Mouse (Mus musculus): ENCODE measurements at regions not wholly inside any gene's neighbourhood (a gene's known extent, or its start where the extent isn't known, plus 50 kb on each side); places are given as distances from the start of the nearest gene placed in this dataset.
A peak's percentile ranks its signal among the peaks of the same experiment; 100 is the strongest.

DNA sequence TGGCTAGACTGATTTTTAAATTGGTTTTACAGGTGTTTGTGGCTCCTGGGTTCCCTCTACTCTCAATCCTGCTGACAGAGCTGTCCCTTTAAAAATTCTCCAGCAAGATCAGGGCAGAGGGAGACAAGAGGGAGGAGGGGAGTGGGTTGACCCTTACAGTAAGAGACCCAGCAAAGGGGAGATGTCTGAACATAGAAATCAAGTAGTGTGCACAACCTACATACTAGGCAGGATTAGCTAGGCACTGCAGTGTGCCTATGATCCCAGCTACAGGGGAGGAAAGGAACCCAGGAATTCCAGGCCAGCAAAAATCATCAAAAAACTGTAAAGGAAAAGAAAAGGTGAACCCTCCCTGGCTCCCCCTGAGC lies 113.2 kb upstream of the Thy1 start:
- no peak for DNase-seq (ENCODE audit: low spot score)

DNA sequence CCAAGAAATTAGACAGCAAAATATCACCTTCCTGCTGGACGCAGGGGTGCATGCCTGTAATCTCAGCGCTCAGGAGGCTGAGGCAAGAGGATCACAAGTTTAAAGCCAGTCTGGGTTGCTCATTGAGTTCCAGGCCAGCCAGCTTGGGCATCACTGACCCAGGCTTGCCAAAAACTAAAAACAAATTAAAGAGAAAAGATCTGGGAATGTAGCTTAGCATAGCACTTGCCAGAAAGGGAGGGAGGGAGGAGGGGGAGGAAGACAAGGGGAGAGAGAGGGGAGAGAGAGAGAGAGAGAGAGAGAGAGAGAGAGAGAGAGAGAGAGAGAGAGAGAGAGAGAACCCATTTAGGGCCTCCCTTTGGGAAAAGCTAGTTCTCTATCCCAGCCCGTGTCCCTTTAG lies 112.7 kb upstream of the Thy1 start:
- no peak for DNase-seq (ENCODE audit: low spot score)

DNA sequence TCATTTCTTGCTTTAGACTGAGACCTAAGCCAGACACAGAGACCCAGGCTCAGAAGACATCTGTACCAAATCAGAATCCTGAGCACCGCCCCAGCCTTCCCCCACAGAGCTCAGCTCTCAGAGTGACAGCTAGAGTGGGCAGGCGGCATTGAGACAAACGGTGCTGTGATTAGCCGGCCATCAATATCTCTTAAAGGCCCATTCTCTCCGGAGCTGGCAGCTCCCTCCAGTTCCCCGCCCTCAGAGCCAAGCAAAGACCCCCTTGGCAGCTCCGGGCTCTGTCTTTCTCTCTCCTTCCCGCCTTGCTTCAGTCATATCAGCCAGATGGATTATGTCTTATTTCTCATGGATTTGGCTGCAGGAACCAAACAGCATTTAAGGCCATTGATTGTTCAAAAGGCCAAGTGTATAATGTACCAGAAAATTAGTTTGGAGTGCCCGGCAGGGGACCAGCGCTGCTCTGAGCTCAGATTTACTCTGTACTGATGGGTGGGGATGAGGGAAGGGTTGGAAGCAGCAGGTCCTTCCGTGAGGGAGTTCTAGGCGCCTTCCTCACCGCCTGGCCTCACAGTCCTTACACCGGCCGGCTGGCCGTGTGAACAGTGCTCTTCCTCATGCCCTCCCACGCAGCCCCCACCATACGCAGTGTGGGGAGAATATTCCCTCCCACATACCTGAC lies 109.0 kb upstream of the Thy1 start:
- DNase-seq (ENCODE audit: low spot score), result no peak

DNA sequence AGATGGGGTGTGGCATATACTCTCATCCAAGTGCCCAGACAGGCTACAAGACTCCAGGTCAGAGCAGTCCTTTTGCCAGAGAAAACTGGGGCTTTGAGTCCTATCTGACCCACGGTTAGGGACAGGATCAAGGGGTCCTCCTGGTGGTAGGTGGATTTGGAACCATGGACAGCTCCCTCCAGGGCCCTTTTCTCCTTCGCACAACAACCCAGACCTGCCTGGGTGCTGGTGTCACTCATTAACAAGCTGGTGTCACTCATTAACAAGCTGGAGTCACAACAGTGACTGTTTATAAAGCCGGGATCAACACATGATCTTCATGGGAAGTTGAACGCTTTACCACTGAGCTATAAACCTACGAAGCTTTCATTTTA lies 108.5 kb upstream of the Thy1 start:
- DNase-seq (ENCODE audit: low spot score), result no peak

GRCm38 (mm10) chr9:43939336-43939735 lies 103.8 kb upstream of the Thy1 start:
- DNase-seq (ENCODE audit: low spot score), result no peak

- DNase-seq (ENCODE audit: low spot score), result no peak
These were observed 101.0 kb upstream of the Thy1 start for GRCm38 (mm10) chr9:43942147-43942546.

DNA sequence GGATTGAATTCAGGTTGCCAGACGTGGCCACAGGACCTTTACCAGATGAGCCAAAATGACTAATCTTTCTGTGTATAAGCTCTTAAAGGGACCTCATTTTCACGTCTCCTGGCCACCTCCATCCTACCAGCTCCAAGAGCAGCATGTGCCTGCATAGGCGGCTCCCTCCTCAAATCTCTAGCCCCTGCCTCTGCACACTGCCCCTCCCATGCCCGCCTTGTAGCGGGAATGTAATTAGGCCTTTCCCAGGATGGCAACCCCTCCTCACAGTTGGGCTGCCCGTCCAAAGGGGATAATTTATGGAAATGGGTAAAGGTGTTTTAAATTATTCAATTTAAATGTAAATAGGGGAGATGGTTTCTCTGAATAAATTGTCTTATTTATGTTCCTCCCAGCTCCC lies 99.7 kb upstream of the Thy1 start:
- no peak for DNase-seq (ENCODE audit: low spot score)

- no peak for DNase-seq (ENCODE audit: low spot score)
These were observed 98.1 kb upstream of the Thy1 start for GRCm38 (mm10) chr9:43944816-43945741.

DNA sequence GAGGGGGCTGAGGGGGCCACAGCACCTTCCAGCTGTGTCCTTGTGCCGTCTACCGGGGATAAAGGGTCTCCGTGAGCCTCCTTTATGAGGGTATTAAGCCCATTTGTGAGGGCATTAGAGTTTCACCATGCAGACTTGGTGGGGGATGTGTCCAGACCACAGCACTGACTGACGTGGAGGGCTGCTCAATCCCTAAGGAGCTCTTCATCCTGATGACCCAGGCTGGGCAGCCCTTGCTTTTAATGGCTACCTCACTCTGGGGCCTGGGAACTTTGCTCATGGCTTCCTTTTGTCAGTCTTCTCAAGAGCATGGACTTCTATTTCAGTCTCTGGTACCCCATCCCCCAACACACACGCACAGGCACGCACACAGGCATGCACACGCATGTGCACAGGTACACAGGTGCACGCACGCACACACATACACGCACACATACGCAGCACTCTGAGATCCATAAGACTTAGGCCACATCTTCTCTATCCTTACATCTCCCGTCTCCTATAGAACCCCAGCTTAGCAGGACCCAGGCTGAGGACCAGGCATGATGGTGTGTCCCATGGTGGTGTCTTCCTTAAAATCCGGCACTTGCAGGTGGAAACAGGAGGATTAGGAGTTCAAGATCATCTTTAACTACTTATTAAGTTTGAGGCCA lies 97.1 kb upstream of the Thy1 start:
- DNase-seq (ENCODE audit: low spot score), result no peak

- DNase-seq (ENCODE audit: low spot score), result no peak
These were observed 96.1 kb upstream of the Thy1 start for GRCm38 (mm10) chr9:43947089-43947488.

DNA sequence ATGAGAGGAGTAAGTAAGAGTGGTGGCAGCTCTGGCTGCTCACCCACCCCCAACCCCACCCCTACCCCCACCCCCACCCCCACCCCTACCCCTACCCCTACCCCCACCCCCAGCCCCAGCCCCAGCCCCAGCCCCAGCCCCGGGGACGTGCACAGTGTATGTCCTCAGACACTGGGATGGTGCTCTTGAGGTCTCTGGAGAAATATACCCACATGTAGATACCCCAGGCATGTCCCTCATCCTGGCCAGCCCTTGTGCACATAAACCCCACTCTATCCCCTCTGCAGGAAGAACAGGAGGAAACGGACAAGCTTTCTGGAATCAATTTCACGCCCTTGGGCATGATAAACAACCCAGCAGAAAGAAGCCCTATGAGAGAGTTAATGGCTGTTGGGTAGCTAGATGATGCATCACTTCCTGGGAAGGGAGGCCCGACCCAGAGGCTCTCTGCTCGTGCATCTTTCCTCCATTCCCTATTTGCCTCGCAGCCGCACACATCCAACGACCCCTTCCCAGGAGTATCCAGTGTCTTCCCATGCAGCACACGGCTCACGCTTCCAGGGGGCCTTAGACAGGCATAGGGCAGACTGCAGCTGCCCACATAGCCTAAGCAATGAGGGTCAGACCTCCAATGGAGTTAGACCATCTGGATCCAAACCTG lies 95.6 kb upstream of the Thy1 start:
- DNase-seq (ENCODE audit: low spot score), result no peak

GRCm38 (mm10) chr9:43953128-43953527 lies 90.1 kb upstream of the Thy1 start:
- no peak for DNase-seq (ENCODE audit: low spot score)

DNA sequence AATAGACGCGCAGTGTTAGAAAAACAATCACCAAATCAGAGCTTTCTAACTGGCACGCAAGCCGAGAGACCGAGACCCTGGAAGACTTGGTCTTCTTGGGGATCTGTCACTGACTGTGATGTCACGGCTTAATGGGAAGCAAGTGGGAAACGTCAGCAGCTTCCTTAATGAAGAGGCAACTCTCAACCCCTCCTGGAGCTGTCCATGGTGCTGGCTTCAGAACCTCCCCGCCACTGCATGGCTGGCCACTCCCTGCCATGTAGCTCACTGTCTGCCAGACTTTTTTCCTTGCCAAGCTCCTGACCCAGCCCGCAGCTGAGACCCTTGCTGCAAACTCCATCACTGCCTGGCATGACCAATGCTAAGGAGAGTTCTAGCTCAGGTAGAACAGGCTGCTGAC lies 83.6 kb upstream of the Thy1 start:
- DNase-seq (ENCODE audit: low spot score), result peak; percentile 86

DNA sequence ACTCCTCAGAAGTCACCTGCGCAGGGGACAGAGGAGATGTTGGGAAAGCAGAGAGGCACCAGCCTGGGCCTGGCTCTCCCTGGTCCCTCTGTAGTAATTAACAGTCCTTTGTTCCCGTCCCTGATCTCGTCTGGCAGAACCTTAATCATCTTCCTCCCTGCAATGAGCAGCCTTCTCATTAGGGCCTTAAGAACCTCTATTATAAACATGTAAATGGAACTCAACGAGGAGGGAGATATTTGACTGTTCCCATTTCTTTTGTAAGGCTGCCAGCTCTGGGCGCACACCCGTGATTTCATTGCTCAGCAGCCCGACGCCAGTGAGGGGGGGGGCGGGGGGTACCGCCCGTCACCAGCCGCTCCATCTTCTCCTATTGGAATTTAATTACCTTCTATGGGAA lies 81.8 kb upstream of the Thy1 start:
- no peak for DNase-seq (ENCODE audit: low spot score)

- DNase-seq (ENCODE audit: low spot score), result no peak
These were observed 78.0 kb upstream of the Thy1 start for GRCm38 (mm10) chr9:43965171-43965570.

DNA sequence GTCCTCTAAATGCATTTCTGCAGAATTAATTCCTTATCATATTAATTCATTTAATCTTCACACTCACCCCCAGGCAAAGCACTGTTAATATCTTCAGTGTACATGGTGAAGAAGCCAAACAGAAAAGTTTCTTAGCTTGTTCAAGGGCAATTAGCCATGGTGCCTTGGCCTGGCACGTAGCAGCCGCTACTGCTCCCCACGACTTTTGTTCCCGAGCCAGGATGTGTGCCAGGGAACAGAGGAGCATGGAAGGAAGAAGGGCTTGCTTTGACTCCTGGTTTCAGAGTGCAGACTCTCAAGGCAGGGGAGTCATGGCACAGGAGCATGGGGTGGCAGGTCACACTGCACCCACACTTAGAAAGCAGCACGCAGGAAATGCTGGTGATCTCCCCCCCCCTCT lies 77.4 kb upstream of the Thy1 start:
- DNase-seq (ENCODE audit: low spot score), result no peak

- no peak for DNase-seq (ENCODE audit: low spot score)
These were observed 73.0 kb upstream of the Thy1 start for GRCm38 (mm10) chr9:43970043-43970795.

- DNase-seq (ENCODE audit: low spot score), result no peak
These were observed 72.3 kb upstream of the Thy1 start for GRCm38 (mm10) chr9:43970858-43971257.

DNA sequence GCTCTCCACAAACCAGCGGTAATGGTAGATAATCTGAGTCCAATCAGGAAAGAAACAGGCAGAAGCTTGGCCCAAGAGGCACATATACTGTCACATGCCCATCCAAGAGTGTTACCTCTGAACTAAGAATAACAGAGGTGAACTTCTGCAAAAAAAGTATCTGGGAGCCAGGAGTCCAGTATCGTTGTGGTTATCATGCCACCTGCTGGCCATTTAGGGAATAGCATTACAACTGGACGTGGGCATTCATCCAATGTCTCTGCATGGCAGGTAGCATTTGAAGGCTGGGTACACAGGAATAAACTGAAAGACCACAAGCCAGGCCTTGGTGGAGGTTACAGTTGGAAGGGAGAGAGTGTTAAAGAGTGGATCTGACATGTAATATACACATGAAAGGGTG lies 70.9 kb upstream of the Thy1 start:
- DNase-seq (ENCODE audit: low spot score), result peak; percentile 74

- no peak for DNase-seq (ENCODE audit: low spot score)
These were observed 67.8 kb upstream of the Thy1 start for GRCm38 (mm10) chr9:43975405-43975804.

- no peak for DNase-seq (ENCODE audit: low spot score)
These were observed 66.8 kb upstream of the Thy1 start for GRCm38 (mm10) chr9:43976366-43976765.

DNA sequence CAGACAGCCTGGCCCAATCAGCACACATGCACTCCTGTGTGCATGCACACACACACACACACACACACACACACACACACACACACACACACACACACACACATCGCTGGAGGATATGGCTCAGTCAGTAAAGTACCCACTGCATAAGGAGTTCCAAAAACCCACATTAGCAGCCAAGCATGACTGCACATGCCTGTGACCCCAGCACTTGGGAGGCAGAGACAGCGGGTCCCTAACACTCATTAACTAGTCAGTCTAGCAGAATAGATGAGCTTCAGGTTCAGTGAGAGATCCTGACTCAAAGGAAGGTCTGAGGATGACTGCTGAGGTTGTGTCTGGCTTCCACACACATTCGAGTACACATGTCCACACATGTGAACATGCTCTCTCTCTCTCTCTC lies 65.4 kb upstream of the Thy1 start:
- no peak for DNase-seq (ENCODE audit: low spot score)
